Mouse (Mus musculus) erythroblast, adult 5-6 weeks (primary cell): ENCODE results near the gene Fgf7. TPM values are rescaled to one million over a fixed set of nuclear protein-coding genes. Genes with fewer than 3 reads are reported as not detected.

Experiments used
- ATAC-seq: replicated peaks from 2 replicates; pipeline ENCODE4 v1.8.0; 2016; ENCODE audit warnings: moderate number of reproducible peaks, mild to moderate bottlenecking, moderate TSS enrichment, inconsistent platforms; ENCODE audit not compliant: poor library complexity, low FRiP score, severe bottlenecking
- total RNA-seq, 2 experiments: library from RNA; stranded (forward) in 1 of 2; stranded (reverse) in 1 of 2; fragments of 150-400 nt in 1 of 2; fragments of 200-764, 138-1000 nt in 1 of 2; gene quantifications; 2 replicates each; pipeline versions ENCODE4 v1.2.3 to v1.2.4; 2015 to 2017; ENCODE audit warnings: low replicate concordance in 2 of 2

Fgf7 gene
- total RNA-seq, 2 experiments from 2014 or later: not detected

DNA sequence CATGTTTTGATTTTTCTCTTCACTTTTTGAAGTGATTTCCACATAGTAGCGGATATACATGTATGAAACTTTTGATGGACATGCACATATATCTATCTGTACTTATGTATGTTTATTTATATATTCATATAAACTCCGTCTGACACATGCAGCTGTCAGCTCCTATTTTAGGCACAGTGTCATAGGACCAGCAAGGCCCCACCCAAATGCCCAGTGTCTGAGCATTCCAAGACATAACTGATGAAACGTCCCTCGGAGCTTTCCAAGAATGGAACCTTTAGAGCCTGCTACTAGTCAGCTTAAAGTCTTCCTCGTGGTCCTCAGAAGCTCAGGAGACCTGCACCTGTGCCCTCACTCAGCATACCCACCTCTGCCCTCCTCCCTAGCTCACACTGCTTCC is 19.2 kb downstream of the Fgf7 start:
- ATAC-seq: no peak

DNA sequence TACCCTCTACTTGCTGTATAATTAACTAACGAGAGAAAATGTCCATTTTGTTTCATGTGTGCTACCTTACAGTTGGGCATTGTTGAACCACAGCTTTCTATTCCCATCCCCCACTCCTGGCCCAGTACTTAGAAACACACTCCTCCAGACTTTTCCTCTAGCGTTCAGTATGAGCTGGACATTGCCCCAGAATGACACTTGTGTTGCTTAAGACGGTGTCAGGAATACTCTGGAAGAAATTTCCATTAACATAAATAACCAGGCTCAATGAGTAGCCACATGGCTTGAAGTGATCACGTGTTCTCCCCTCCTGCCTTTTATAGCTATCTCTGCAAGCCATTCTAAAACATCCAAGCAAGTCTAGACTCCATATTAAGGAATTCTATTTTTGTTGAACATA is 26.1 kb downstream of the Fgf7 start:
- ATAC-seq: no peak

DNA sequence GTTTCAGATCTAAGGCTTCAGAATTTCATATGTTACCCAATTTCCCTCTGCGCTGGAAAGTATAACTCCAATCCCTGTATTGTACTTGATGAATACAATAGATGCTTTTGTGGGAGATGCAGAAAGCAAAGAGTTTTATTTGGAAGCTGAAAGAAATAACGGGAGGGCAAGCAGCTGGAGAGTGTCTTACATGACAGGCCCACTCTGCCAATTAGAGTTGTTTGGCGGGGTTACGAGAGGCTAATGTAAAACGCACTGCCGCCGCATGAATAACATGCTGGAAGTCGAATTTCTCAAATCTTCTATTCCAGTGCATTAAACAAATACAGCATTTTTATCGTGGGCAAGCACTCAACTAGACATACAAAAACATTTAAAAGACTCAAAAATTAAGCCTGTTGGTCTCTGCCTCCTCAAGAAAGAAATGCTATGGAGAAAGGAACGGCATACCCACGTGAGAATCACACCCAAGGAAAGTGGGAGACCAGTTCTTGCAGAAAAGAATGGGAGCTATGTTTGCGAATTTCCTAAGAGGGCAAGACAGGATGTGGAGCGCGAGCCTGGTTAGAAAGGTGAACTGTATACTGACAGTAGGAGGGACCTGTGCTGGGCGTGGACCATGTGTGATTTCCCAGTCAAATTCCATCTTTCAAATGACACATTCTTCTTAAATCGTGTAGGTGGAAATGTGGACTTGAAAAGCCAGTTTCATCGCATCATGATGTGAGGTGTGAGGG is 26.7 kb downstream of the Fgf7 start:
- ATAC-seq: no peak

- no peak for ATAC-seq
Observed at GRCm38 (mm10) chr2:126062876-126063275, 28.4 kb downstream of the Fgf7 start.

GRCm38 (mm10) chr2:126064814-126065213 is 30.4 kb downstream of the Fgf7 start:
- ATAC-seq: no peak

DNA sequence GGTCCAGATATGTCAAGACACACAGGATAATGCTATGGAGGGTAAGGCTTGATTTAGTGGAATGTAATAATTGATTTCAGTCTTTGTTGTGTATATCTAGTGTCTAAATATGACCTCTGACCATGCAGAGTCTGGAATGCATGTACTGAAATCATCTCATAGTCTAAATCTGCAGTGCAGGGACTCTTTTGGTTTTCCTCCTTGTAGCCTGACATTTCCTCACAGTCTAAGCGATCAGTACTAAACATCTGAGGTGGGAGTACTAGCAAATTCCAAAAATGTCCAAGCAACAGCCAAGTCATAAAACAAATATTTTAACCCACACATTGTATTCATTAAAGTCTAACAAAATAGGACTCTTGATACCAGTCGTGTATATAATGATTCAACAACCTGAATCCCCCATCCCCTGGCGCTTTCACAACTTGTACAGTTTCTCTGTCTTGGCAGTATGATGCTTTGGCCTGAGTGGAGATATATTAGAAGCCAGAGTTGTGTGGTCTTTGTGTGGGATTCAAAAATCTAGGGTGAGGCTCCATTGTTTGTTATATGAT is 30.9 kb downstream of the Fgf7 start:
- no peak for ATAC-seq

DNA sequence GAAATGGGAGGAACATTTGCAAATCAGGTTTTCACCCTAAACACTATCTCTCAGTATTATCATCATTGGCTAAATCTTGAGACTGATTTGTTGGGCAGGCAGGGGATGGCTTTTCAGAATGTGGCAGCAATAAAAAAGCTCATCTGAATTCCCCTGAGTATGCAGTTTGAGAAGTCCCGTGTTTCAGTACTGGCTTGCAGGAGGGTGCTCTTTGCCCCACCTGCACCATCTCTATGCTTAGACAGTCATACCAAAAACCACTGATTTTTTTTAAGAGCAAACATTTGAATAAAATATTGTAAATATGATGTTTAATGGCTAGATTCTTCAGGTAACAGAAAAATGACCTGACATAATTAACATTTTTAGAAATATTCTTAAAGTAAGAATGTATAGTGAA is 35.3 kb downstream of the Fgf7 start:
- ATAC-seq: no peak

- ATAC-seq: no peak
Observed at GRCm38 (mm10) chr2:126073744-126074143, 39.3 kb downstream of the Fgf7 start.

- no peak for ATAC-seq
Observed at GRCm38 (mm10) chr2:126076506-126076905, 42.0 kb downstream of the Fgf7 start.

DNA sequence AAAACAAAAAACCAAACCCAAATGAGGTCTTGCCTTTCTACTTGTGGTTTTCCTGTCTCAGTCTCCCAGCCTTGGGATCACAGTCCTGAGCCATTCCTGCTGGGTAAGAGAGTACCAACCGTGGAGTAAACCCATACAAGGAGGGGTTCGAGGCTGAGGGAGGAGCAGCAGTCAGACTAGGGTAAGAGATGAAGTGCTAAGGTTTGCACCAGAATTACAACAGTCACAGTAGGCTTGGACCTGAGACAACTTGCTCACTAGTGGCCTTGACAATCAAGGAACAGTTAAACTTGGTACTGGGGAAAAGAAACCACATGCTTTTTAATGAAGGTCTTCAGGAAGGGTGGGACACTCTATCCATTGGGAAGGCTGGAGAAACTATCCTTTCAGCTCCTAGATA is 44.6 kb downstream of the Fgf7 start:
- ATAC-seq: no peak

DNA sequence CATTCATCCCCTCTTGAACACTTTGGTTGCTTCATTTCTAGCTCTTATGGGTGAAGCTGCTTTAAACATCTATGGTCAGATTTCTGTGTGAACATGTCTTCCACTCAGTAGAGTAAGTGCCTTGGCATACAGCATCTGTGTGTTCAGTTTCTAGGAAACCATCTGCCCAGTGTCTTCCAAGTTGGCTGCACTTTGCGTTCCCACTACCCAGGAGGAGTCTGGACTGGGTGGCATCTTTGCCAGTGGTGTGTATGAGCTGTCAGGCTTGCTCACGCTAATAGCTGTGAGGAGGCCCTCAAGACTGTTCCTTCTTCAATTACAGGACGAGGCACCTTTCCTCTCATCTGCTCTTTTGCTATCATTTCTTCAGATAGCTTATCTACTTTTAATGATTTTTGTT is 49.9 kb downstream of the Fgf7 start:
- no peak for ATAC-seq

- ATAC-seq: no peak
Observed at GRCm38 (mm10) chr2:126086187-126086586, 51.7 kb downstream of the Fgf7 start.

GRCm38 (mm10) chr2:126090432-126090831 is 56.0 kb downstream of the Fgf7 start:
- ATAC-seq: no peak

- ATAC-seq: no peak
Observed at GRCm38 (mm10) chr2:126094616-126095015, 60.2 kb downstream of the Fgf7 start.

Other genes with a start within 250 kb of the Fgf7 start
- 5.0 and 10.7 TPM in 2 replicates for gene Galk2, start 175.5 kb upstream of the Fgf7 start, total RNA-seq (2015; ENCODE audit: low replicate concordance)
- 2.9 and 7.2 TPM in 2 replicates for gene Galk2, start 175.5 kb upstream of the Fgf7 start, total RNA-seq (2017; ENCODE audit: low replicate concordance)
- gene Cops2, start 175.5 kb upstream of the Fgf7 start, total RNA-seq (2015; ENCODE audit: low replicate concordance): 39.5 and 64.4 TPM in 2 replicates
- 51.2 and 78.9 TPM in 2 replicates for gene Cops2, start 175.5 kb upstream of the Fgf7 start, total RNA-seq (2017; ENCODE audit: low replicate concordance)
- not detected in 2 replicates for gene Fam227b, start 117.3 kb downstream of the Fgf7 start, total RNA-seq (2015; ENCODE audit: low replicate concordance)
- gene Fam227b, start 117.3 kb downstream of the Fgf7 start, total RNA-seq (2017; ENCODE audit: low replicate concordance): not detected in 2 replicates
- 10.4 and 12.3 TPM in 2 replicates for gene Dtwd1, start 117.5 kb downstream of the Fgf7 start, total RNA-seq (2015; ENCODE audit: low replicate concordance)
- gene Dtwd1, start 117.5 kb downstream of the Fgf7 start, total RNA-seq (2017; ENCODE audit: low replicate concordance): 4.3 and 7.7 TPM in 2 replicates
- not detected in 2 replicates for gene Gm17555, start 180.4 kb downstream of the Fgf7 start, total RNA-seq (2015; ENCODE audit: low replicate concordance)
- gene Gm17555, start 180.4 kb downstream of the Fgf7 start, total RNA-seq (2017; ENCODE audit: low replicate concordance): not detected in 2 replicates